Mouse (Mus musculus): ENCODE results near the gene Ddx6. TPM values are rescaled to one million over a fixed set of nuclear protein-coding genes. Genes with fewer than 3 reads are reported as not detected.
"Not testable (repeated sequence)": the region's sequence is repeated elsewhere in the genome, so short reads cannot be mapped to it uniquely, and the experiment has no call there.

Ddx6 gene
- total RNA-seq, 2 experiments from 2014 or later: 82.0 to 85.0 TPM

DNA sequence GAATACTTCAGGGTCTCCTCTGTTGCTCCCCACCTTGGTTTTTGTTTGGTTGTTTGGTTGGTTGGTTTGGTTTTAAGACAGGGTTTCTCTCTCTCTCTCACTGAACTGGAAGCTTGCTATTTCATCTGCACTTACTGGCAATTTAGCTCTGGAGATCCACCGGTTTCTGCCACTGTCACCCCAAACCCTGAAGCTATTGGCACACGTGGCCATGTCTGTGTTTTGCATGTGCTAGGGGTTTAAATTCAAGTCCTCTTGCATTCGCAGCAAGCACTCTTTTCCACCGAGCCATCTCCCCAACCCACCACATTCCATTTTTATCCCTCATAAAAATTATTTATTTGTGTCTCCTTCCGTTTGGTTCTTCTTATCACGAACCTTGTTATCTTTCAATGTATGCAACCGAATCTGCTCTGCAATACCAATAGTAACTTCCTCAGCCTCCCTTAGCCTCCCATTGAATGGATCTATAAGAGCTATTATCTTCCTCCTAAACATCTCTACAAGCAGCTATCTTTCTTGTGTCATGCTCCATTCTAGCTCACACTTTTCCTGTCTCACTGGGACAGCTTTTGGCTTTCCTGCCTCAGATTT lies 13.0 kb upstream of the Ddx6 start:
- intact Hi-C loops (cut with DNase I): no loop called here
- no peak for DNase-seq

DNA sequence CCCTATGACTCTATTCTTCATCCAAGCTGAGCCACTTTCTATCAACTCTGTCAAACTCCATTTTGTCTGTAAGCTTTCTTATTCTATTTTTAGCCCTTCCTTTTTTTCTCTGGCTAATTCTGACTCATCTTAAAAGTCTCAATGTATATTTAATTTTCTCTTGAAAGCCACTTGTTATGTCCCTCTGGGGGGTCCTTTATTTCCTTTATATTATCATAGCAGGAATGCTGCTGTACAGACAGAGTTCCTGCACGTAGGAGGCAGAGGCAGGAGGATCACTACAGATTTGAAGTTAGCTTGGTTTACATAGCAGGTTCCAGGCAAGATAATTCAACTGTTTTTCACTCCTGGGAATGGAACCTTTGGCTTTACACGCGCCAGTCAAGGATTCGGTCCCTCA lies 11.5 kb upstream of the Ddx6 start:
- DNase-seq: no peak
- intact Hi-C loops (cut with DNase I): no loop called here

DNA sequence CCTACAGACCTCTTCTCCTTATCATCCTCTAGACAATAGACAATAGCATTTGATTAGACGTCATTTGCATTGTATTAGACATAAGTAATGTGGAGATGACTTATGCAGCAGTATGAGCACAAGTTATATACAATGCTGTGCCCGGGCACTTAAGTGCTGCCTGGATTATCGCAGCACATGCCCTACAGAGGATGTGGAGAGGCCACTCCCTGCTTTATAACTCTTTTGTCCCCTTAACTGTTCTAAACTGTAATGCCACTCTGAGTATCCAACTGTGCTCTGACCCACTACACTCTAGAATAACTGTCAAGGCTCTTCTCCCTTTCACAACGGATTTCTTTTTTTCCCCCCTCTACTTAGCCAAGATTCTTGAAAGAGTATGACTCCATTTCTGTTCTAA lies 10.8 kb upstream of the Ddx6 start:
- intact Hi-C loops (cut with DNase I): no loop called here
- DNase-seq: no peak

DNA sequence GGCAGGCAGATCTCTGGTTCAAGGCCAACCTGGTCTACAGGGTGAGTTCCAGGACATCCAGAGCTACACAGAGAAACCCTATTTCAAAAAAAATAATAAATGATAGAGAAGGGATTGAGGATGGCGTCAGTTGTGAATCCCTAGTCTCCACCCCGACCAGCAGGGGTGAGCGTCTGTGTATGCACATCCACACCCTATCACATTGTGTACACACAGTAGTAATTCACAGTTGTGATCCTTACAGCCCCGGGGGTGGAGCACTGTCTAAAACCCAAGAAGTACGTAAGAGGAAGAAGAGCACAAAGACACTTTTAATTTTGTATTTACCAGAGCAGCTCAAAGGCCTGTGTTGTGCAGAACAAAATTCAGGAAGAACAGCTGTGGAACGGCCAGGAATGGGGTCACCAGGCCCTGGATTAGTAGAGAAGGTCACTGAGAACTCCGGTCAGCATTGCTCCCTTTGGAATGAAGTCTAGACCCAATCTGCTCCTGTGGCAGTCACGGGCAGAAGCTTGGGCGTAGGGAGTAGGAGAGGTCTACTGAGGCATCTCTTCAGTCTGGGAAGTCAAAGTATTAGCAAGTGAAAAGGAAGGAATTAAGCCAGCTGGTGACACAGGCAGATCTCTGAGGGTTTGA lies 9.7 kb upstream of the Ddx6 start:
- intact Hi-C loops (cut with DNase I): no loop called here

DNA sequence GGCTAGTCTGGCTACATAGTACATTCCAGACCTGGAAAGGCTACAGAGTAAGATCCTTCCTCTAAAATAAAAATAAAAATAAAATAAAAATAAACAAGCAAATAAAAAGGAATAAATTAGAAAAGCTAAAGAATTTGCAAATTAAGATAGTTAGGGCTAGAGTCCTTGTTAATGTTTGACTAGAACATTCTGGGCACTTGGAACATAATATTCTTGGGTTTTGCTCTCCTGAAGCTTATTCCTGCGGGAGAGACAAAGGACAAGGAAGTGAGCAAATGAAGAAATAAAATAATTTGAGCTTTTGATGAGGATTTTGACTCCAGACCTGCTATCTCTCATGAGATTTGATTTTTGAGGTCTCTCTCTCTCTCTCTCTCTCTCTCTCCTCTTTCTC lies 9.2 kb upstream of the Ddx6 start:
- no peak for DNase-seq
- intact Hi-C loops (cut with DNase I): no loop called here

More for the DNA sequence above, 9.7 kb upstream of the Ddx6 start:
- DNase-seq: no peak

DNA sequence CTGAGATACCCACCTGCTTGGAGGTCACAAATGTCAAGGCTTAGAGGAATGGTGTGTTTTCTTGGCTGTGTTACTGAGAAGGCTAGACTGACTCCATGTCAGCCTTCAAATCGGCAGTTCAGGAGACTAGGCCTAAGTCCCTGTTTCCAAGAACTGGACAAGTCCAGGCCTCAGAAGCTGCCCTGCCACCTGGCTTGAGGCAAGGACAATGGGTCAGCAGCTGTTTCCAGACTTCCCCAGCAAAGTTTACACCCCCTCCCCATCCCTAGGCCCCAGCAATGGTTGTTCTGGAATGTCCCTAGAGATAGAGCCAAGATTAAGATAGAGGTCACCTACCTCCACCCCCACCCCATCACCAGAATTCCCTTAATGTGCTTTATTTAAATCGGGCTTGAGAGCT lies 7.0 kb upstream of the Ddx6 start:
- DNase-seq: no peak
- intact Hi-C loops (cut with DNase I): no loop called here

DNA sequence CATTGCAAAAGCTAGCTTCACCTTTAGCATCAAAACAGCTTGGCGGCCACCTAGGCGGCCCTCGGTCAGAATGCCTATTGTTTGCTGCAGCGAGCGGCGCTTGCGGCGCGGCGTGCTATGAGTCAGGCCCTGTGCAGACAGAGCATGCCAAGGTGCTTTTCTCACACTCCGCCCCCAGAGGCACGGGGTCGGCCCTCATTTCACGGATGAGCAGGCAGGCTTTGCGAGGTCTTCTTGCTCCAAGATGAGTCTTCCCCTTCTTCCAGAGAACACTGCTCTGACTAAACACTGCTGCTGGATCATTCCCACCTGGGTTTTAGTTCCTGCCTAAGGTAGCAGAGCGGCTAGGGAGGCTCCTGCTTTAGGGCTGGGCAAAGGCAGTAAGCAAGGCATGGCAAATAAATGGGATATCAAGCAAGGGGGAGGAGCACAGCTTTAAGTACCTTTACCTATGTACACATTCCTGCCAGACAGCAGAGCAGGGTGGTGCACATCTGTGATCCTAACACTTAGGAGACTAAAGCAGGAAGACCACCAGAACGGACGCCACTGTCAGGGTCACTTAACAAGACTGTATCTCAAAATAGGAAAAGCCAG lies 5.7 kb upstream of the Ddx6 start:
- intact Hi-C loops (cut with DNase I): no loop called here
- DNase-seq: no peak

DNA sequence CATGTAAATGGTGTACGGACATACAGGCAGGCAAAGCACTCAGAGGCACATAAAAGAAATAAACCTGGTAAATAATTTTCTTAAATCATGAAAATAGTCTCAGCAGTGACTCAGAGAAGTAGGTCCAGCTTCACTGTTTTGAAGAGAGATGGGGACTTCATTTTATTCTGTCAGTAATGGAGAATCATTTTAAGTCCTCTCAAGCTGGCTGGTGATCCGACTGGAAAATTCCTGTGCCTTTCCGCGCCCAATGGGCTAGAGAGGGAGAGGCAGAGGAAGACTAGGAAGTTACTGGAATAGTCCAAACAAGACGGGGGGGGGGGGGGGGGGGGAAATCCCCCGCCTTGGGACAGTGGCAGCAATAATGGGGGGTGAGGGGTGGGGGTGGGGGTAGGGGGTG lies 5.1 kb upstream of the Ddx6 start:
- no peak for DNase-seq
- intact Hi-C loops (cut with DNase I): no loop called here

DNA sequence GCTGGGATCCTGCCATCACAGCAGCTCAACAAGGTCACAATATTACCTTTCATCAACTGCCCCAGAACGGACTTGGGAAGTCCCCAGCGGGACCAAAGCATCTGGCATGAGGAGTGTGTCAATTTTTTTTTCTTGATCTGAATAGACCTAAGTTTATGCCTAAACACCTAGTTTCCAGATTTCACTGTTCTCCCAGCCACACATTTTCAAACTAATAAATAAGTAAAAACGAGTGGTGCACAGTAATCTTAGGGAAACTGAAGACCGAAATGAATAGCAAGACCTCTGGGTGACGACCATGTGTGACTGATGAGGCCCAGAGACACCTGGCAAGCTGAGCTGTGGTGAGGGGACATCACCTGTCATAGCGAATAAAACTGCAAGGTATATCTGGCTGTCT lies 3.9 kb upstream of the Ddx6 start:
- intact Hi-C loops (cut with DNase I): no loop called here
- no peak for DNase-seq

DNA sequence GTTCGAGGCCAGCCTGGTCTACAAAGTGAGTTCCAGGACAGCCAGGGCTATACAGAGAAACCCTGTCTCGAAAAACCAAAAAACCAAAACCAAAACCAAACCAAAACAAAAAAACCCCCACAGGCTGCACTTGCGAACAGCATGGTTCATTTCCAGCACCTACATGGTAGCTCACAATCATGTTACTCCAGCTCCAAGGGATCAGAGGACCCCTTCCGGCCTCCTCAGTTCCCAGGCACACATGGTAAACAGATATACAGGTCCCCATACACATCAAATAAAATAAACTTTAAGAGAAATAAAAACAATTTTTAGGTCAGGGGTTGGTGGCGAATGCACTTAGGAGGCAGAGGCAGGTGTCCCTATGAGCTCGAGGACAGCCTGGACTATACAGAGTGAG lies 1.9 kb upstream of the Ddx6 start:
- no peak for DNase-seq
- intact Hi-C loops (cut with DNase I): no loop called here

DNA sequence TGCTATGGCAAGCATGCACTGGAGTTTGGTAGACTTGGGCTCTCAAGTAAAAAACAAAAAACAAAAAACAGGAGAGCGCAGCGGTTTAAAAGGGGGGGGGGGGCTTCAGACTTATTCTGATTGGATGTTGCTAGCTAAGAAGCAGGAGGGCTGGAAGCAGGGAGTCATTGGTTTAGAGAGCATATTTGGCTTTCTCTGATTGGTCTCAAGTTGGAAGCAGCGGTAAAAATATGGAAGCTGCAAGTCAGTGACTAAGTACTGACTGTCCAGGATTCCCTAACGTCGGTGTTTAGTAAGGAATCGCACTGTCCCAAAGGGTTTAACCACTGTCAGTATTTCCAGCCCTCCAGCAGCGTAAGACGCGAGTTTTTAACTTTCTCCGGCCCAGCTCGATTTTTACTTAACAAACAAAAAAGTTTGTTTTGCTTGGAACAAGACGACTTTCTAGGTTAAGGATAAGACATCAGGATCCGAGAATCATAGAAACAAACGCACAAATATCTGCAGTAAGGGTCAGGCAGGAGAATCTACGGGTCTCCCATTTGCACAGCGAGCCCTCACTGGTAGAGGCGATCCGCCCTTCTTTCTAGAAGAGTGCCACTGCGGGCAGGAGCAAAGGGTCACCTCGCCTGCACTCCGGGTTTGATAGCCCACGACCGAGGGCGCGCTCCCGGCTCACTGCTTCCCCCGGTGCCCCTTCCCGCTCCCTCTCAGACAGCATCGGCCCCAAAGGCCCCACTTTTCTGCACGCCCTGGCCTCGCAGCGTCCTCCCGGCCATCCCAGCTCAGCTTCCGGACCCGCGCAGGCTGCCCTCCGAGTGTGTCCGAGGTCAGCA lies 1.0 kb upstream of the Ddx6 start:
- DNase-seq: peak; percentile 26 to 53
- intact Hi-C loops (cut with DNase I): loop anchor here (2.0 kb wide), 1 partner anchor 93 kb away; no protein-coding TSS in a partner anchor

DNA sequence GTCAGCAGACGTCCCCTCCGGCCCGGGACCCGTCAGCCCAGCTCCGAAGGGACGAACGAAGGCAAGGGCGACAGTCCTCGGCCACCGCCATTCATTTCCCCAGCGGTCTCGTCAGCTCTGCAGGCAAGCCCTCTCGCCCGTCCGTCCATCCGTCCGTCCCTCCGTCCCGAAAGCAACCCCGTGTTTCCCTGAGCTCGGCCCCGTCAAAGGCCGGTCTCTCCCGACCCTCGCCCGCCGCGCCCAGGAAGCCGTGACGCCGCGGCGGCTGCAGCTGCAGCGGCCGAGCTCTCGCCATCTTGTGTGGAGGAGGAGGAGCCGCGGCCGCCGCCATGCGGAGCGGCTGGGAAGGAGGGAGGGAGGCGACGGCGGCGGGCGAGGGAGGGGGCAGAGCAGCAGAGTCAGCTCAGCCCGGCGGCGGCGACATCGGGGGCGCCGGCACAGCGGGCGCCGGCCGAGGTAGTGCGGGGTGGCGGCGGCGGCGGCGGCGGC lies 358 bp upstream of the Ddx6 start:
- intact Hi-C loops (cut with DNase I): loop anchor here (2.0 kb wide), 1 partner anchor 94 kb away; no protein-coding TSS in a partner anchor
- peak; percentile 78 to 90 for DNase-seq

DNA sequence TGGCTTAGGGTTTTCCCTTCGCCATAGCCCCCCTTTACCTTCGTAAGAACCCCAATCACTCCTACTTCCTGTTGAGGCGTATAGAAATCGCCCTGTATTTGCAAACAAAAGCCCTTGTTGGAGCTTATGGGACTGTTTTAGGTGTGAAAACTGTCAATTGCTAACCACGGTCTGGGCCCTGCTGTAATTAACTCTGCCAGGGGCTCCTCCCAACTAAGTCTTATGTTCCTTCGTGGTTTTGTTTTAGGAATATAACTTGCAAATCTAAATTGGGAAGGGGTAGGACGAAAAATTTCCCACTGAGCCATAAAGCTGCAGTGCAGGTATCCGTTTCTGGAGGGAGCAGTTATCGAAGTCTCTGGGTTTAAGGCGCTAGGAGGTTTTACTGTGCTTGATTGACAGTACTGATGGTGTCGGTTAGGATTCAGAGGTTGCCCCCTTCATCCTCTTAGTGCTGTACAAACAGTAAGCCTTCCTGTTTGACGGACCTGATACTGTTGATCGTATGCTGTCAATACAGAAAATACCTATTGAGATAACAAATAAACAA lies 999 bp downstream of the Ddx6 start:
- intact Hi-C loops (cut with DNase I): loop anchor here (2.0 to 5.0 kb wide), 2 partner anchors 95 to 127 kb away; no protein-coding TSS in a partner anchor
- DNase-seq: no peak

DNA sequence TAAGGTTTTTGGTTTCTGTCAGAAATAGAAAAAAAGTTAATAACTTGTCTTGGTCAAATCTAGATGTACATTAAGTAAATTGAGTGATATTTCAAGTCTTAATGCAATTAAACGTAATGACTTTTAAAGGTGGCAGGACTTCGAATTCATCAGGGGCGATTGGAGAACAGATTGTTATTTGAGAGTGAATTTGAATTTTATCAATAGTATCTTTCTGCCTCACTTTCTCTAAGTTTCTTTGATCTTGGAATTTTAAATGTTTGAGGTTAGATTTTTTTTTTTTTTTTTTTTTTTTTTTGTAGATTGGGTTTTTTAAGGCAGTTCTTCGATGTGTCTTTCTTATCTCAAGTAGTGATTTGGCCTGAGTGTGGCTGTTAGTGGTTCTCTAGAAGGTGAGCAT lies 2.0 kb downstream of the Ddx6 start:
- intact Hi-C loops (cut with DNase I): loop anchor here (5.0 kb wide), 1 partner anchor 126 kb away; no protein-coding TSS in a partner anchor

DNA sequence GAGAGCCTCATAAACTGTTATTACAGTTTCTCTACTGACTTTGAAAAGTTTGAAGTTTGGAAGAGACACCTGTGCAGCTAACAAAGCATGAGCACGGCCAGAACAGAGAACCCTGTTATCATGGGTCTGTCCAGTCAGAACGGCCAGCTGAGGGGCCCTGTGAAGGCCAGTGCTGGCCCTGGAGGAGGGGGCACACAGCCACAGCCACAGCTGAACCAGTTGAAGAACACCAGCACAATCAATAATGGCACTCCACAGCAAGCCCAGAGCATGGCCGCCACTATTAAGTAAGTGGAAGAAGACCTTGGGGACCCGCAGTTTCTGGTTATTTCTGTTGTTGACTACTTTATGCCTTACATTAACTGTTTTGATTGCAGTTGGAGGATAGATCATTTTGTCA lies 2.6 kb downstream of the Ddx6 start:
- DNase-seq: no peak
- intact Hi-C loops (cut with DNase I): loop anchor here (5.0 kb wide), 1 partner anchor 125 kb away; no protein-coding TSS in a partner anchor

More for the DNA sequence above, 2.0 kb downstream of the Ddx6 start:
- no peak for DNase-seq

DNA sequence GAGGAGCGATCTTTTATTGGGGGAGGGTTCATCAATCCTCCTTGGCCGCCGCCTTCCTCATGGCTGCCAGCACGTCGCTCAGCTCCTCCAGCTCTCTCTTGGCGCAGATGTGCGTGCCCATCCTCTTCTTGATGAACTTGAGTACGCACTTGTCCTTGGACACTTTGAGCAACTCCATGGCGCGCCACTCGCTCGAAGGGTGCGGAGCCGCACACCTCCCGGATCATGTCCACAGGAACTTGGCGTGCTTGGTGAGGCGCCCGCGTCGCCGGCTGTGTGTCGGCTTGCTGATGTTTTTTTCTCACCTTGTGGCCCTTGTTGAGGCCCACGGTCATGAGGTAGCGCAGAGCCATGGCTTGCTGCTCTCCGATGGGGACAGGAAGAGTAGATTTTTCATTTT lies 5.7 kb downstream of the Ddx6 start:
- no peak for DNase-seq
- intact Hi-C loops (cut with DNase I): no loop called here

DNA sequence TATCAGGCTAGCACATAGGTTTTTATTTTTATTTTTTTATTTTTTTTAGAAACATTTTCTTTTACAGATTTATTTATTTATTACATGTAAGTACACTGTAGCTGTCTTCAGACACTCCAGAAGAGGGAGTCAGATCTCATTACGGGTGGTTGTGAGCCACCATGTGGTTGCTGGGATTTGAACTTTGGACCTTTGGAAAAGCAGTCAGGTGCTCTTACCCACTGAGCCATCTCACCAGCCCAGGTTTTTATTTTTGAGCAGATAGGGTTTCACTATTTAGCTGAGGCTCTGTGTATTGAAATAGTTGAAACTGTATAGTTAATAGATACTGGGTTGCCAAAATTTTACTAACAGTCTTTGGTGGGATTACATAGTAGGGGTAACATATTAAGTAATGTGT lies 8.4 kb downstream of the Ddx6 start:
- intact Hi-C loops (cut with DNase I); DNase-seq: not testable (repeated sequence)

DNA sequence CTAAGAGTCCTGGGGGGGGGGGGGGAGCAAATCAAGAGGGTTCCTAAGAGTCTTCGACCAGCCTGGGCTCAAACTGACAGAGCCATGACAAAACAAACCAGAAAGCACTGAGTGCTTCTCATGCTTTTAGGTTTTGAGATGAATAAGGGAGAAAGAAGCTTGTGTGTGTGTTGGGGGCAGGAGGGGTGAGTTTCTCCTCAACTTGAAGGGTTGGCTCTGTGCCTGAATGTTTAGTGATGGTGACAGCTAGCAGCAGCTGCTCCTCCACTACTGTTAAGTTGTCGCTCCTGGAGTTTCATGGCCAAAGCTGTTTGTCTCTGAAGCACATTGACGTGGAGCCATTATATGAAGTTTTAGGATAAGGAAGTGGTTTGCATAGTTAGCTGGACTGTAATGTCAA lies 16.4 kb downstream of the Ddx6 start:
- no peak for DNase-seq

DNA sequence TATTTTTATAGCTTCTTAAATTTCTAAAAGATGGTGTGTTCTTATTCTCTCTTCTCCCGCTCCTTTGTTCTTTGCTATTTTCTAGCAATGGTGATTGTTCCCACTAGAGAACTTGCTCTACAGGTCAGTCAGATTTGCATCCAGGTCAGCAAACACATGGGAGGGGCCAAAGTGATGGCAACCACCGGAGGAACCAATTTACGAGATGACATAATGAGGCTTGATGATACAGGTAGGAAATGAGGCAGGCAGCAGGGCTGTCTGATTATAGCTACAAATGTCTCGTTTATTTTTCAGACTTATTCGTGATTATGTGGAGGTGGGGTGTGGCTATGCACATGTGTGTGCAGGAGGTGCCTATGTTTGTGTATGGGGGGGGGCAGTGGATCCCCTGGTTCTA lies 19.7 kb downstream of the Ddx6 start:
- intact Hi-C loops (cut with DNase I): no loop called here

More for the DNA sequence above, 16.4 kb downstream of the Ddx6 start:
- intact Hi-C loops (cut with DNase I): no loop called here

DNA sequence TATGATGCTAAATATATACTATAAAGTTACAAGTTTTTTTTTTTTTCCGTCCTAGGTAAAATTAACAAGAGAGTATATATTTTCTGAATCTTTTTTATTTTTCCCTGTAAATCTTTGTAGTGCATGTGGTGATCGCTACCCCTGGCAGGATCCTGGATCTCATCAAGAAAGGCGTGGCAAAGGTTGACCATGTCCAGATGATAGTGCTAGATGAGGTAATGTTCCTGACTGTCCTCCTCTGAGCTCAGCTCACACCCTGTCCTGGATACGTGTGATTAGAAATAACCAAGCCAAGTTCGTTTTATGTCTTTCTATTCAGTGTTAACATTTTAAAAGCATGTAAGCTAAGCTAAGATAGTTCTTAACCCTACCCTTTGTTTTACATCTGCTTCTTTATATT lies 21.6 kb downstream of the Ddx6 start:
- intact Hi-C loops (cut with DNase I): no loop called here

More for the DNA sequence above, 19.7 kb downstream of the Ddx6 start:
- DNase-seq: no peak

More for the DNA sequence above, 21.6 kb downstream of the Ddx6 start:
- DNase-seq: no peak
